Mouse (Mus musculus) CH12.LX (cell line): ENCODE results near the gene Vamp8. TPM values are rescaled to one million over a fixed set of nuclear protein-coding genes. Genes with fewer than 3 reads are reported as not detected.

ENCODE experiments used
- DNase-seq: peaks from one replicate; pipeline ENCODE4 v3.0.0-alpha.2; 2013; ENCODE audit errors: extremely low read depth
- H3K27ac ChIP-seq: 2 replicates; pipeline ENCODE4 v1.5.1; 2012; ENCODE audit warnings: low read depth, mild to moderate bottlenecking, control low read depth, moderate library complexity; ENCODE audit not compliant: insufficient read depth
- H3K27me3 ChIP-seq: replicated peaks from 2 replicates; pipeline ENCODE3; 2012; ENCODE audit warnings: inconsistent platforms
- H3K36me3 ChIP-seq, 2 experiments: replicated peaks in 1 of 2; 2 replicates each; pipeline versions ENCODE3 to v1.6.1; 2012; ENCODE audit warnings: inconsistent platforms in 1 of 2, low read length in 1 of 2, mild to moderate bottlenecking in 1 of 2, mixed read lengths in 1 of 2, moderate library complexity in 1 of 2; ENCODE audit not compliant: control insufficient read depth in 1 of 2, insufficient read depth in 1 of 2
- H3K4me1 ChIP-seq, 2 experiments: 2 replicates each; pipeline ENCODE4 v1.6.1; 2012; ENCODE audit warnings: inconsistent platforms in 1 of 2, moderate library complexity in 1 of 2; ENCODE audit not compliant: insufficient read depth in 2 of 2, control insufficient read depth in 1 of 2
- H3K4me2 ChIP-seq: 2 replicates; pipeline ENCODE4 v1.6.1; 2012; ENCODE audit warnings: low read depth, mild to moderate bottlenecking, control low read depth; ENCODE audit not compliant: poor library complexity, insufficient read depth, severe bottlenecking
- H3K4me3 ChIP-seq, 3 experiments: fragments of 150-350 bp in 1 of 3; sonication (generic) in 1 of 3; replicated peaks in 1 of 3; 2 replicates each; pipeline versions ENCODE3 to v1.5.1; 2011 to 2012; ENCODE audit warnings: low read depth in 2 of 3, low read length in 2 of 3, mild to moderate bottlenecking in 2 of 3, moderate library complexity in 2 of 3, control low read depth in 1 of 3, improper control_type of control experiment in 1 of 3, inconsistent platforms in 1 of 3, mixed read lengths in 1 of 3; ENCODE audit not compliant: poor library complexity in 1 of 3
- H3K79me2 ChIP-seq: replicated peaks from 2 replicates; pipeline ENCODE4 v1.6.1; 2012; ENCODE audit warnings: mild to moderate bottlenecking, moderate library complexity; ENCODE audit not compliant: control insufficient read depth, poor library complexity, insufficient read depth, severe bottlenecking; ENCODE audit errors: extremely low read depth
- H3K9ac ChIP-seq: 2 replicates; pipeline ENCODE4 v1.6.1; 2012; ENCODE audit warnings: low read depth, mild to moderate bottlenecking, control low read depth, moderate library complexity; ENCODE audit not compliant: insufficient read depth
- H3K9me3 ChIP-seq: replicated peaks from 2 replicates; pipeline ENCODE3; 2012; ENCODE audit warnings: low read length, inconsistent platforms, mixed read lengths
- CHD1 ChIP-seq: IDR thresholded peaks from 2 replicates; pipeline ENCODE4 v1.6.1; 2012; ENCODE audit warnings: low read depth, low read length, improper control_type of control experiment, inconsistent platforms
- CHD2 ChIP-seq: IDR thresholded peaks from 2 replicates; pipeline ENCODE4 v1.6.1; 2011; ENCODE audit warnings: low read length, improper control_type of control experiment
- CTCF ChIP-seq, 2 experiments: IDR thresholded peaks in 1 of 2; conservative IDR thresholded peaks in 1 of 2; 2 replicates each; pipeline ENCODE4 v1.5.1; 2011 to 2012; ENCODE audit warnings: low read depth in 2 of 2, low read length in 2 of 2, improper control_type of control experiment in 1 of 2, inconsistent platforms in 1 of 2, mild to moderate bottlenecking in 1 of 2, moderate library complexity in 1 of 2
- E2F4 ChIP-seq: IDR thresholded peaks from 2 replicates; pipeline ENCODE4 v1.6.1; 2011; ENCODE audit warnings: low read depth, low read length, improper control_type of control experiment; ENCODE audit not compliant: insufficient replicate concordance
- ELF1 ChIP-seq: IDR thresholded peaks from 2 replicates; pipeline ENCODE4 v1.6.1; 2014; ENCODE audit warnings: low read depth, mild to moderate bottlenecking, inconsistent platforms, low read length, improper control_type of control experiment
- ETS1 ChIP-seq: conservative IDR thresholded peaks from 2 replicates; pipeline ENCODE4 v1.6.1; 2012; ENCODE audit warnings: low read depth, mild to moderate bottlenecking, inconsistent platforms, low read length, improper control_type of control experiment, moderate library complexity
- HCFC1 ChIP-seq: IDR thresholded peaks from 2 replicates; pipeline ENCODE4 v1.6.1; 2012; ENCODE audit warnings: low read depth, mild to moderate bottlenecking, inconsistent platforms, low read length, improper control_type of control experiment
- IRF4 ChIP-seq: IDR thresholded peaks from 2 replicates; pipeline ENCODE4 v1.6.1; 2014; ENCODE audit warnings: low read depth, mild to moderate bottlenecking, inconsistent platforms, low read length, improper control_type of control experiment
- KAT2A ChIP-seq: IDR thresholded peaks from 2 replicates; pipeline ENCODE4 v1.6.1; 2012; ENCODE audit warnings: low read length, improper control_type of control experiment, inconsistent platforms; ENCODE audit not compliant: insufficient replicate concordance
- MAFK ChIP-seq: IDR thresholded peaks from 2 replicates; pipeline ENCODE4 v1.6.1; 2011; ENCODE audit warnings: low read length, improper control_type of control experiment; ENCODE audit not compliant: insufficient replicate concordance
- MAX ChIP-seq: IDR thresholded peaks from 2 replicates; pipeline ENCODE4 v1.6.1; 2011; ENCODE audit warnings: low read length, improper control_type of control experiment
- MAZ ChIP-seq: IDR thresholded peaks from 2 replicates; pipeline ENCODE4 v1.6.1; 2012; ENCODE audit warnings: low read depth, mild to moderate bottlenecking, inconsistent platforms, low read length, improper control_type of control experiment, moderate library complexity
- MEF2A ChIP-seq: IDR thresholded peaks from 2 replicates; pipeline ENCODE4 v1.6.1; 2014; ENCODE audit warnings: low read depth, mild to moderate bottlenecking, inconsistent platforms, low read length, improper control_type of control experiment, borderline replicate concordance
- MXI1 ChIP-seq: IDR thresholded peaks from 2 replicates; pipeline ENCODE4 v1.6.1; 2011; ENCODE audit warnings: mild to moderate bottlenecking, low read depth, low read length, improper control_type of control experiment
- MYC ChIP-seq: IDR thresholded peaks from 2 replicates; pipeline ENCODE4 v1.6.1; 2011; ENCODE audit warnings: low read depth, mild to moderate bottlenecking, improper control_type of control experiment, low read length
- NELFE ChIP-seq: IDR thresholded peaks from 2 replicates; pipeline ENCODE4 v1.6.1; 2011; ENCODE audit warnings: low read depth, low read length, improper control_type of control experiment
- NRF1 ChIP-seq: IDR thresholded peaks from 2 replicates; pipeline ENCODE4 v1.6.1; 2014; ENCODE audit warnings: low read depth, mild to moderate bottlenecking, inconsistent platforms, low read length, improper control_type of control experiment, moderate library complexity
- PAX5 ChIP-seq: IDR thresholded peaks from 2 replicates; pipeline ENCODE4 v1.6.1; 2012; ENCODE audit warnings: low read length, inconsistent platforms, mixed read lengths
- POLR2AphosphoS2 ChIP-seq: IDR thresholded peaks from 2 replicates; pipeline ENCODE4 v1.6.1; 2011; ENCODE audit warnings: low read depth, low read length, improper control_type of control experiment
- RAD21 ChIP-seq: IDR thresholded peaks from 2 replicates; pipeline ENCODE4 v1.6.1; 2011; ENCODE audit warnings: low read depth, mild to moderate bottlenecking, low read length, improper control_type of control experiment, moderate library complexity
- RCOR1 ChIP-seq: conservative IDR thresholded peaks from 2 replicates; pipeline ENCODE4 v1.6.1; 2012; ENCODE audit warnings: low read depth, mild to moderate bottlenecking, inconsistent platforms, low read length, improper control_type of control experiment
- SMC3 ChIP-seq: IDR thresholded peaks from 2 replicates; pipeline ENCODE4 v1.6.1; 2011; ENCODE audit warnings: low read depth, low read length, improper control_type of control experiment
- TCF12 ChIP-seq: IDR thresholded peaks from 2 replicates; pipeline ENCODE4 v1.6.1; 2014; ENCODE audit warnings: low read depth, mild to moderate bottlenecking, inconsistent platforms, low read length, improper control_type of control experiment
- UBTF ChIP-seq: IDR thresholded peaks from 2 replicates; pipeline ENCODE4 v1.6.1; 2012; ENCODE audit warnings: low read depth, mild to moderate bottlenecking, inconsistent platforms, low read length, improper control_type of control experiment, moderate library complexity
- USF1 ChIP-seq: IDR thresholded peaks from 2 replicates; pipeline ENCODE4 v1.6.1; 2014; ENCODE audit warnings: low read depth, mild to moderate bottlenecking, inconsistent platforms, low read length, improper control_type of control experiment
- USF2 ChIP-seq: conservative IDR thresholded peaks from 2 replicates; pipeline ENCODE4 v1.6.1; 2011; ENCODE audit warnings: low read depth, low read length, improper control_type of control experiment
- ZNF384 ChIP-seq: IDR thresholded peaks from 2 replicates; pipeline ENCODE4 v1.6.1; 2012; ENCODE audit warnings: low read depth, low read length, improper control_type of control experiment, inconsistent platforms
- dilution Hi-C: fragments of 300-500 bp; cut with MboI; formaldehyde crosslinking; loops from 2 replicates; pipeline ENCODE4 v1.14.3; 2020; ENCODE audit warnings: low sequenced_read_pairs; ENCODE audit not compliant: extremely low pct_unique_long_range_greater_than_20kb, extremely low pct_ligation_motif_present
- in situ Hi-C: fragments of 300-500 bp; cut with MboI; formaldehyde crosslinking; loops from 3 replicates; pipeline ENCODE4 v1.14.3; 2019; ENCODE audit warnings: low sequenced_read_pairs, low pct_ligation_motif_present, low pct_unique_long_range_greater_than_20kb, mixed read lengths
- polyA plus RNA-seq: library from polyadenylated mRNA; unstranded; fragments of >175 nt; gene quantifications from 2 replicates; pipeline ENCODE4 v1.2.1, GENCODE M21; 2012; ENCODE audit warnings: low read depth; ENCODE audit not compliant: insufficient read length
- total RNA-seq, 2 experiments: library from RNA; depleted of rRNA; stranded (reverse); fragments of 300-350 nt in 1 of 2; fragments of >200 nt in 1 of 2; gene quantifications; 2 replicates each; pipeline ENCODE4 v1.2.3; 2012 to 2014

Gene Vamp8
- total and polyA plus RNA-seq, 3 experiments, result 98.9 to 130 (median 110) TPM

- TF ChIP-seq RAD21 (no peak), USF2 (no peak), HCFC1 (no peak), SMC3 (no peak)
- peaks cover 0 to 10% of the 10 kb centered on the region in 2 experiments; a peak in 3 of 4 replicates for H3K4me1 ChIP-seq
- H3K27ac ChIP-seq, result no peak overlapping the region
- no peaks in the 10 kb centered on the region for H3K9me3 ChIP-seq
- in situ Hi-C loops (loop anchor here (25.0 kb wide), 1 partner anchor 432 kb away; no protein-coding TSS in a partner anchor), dilution Hi-C loops (no loop called here)
- no peak overlapping the region for H3K4me2 ChIP-seq
- no peaks in the 10 kb centered on the region for H3K79me2 ChIP-seq
- no peak for DNase-seq
- no peak overlapping the region for H3K9ac ChIP-seq
- no peaks in the 10 kb centered on the region for H3K27me3 ChIP-seq
- H3K4me3 ChIP-seq, result no peak overlapping the region
- H3K36me3 ChIP-seq, result no peaks in the 10 kb centered on the region
These were observed 14.9 kb upstream of the Vamp8 start for GRCm38 (mm10) chr6:72405356-72405755.

DNA sequence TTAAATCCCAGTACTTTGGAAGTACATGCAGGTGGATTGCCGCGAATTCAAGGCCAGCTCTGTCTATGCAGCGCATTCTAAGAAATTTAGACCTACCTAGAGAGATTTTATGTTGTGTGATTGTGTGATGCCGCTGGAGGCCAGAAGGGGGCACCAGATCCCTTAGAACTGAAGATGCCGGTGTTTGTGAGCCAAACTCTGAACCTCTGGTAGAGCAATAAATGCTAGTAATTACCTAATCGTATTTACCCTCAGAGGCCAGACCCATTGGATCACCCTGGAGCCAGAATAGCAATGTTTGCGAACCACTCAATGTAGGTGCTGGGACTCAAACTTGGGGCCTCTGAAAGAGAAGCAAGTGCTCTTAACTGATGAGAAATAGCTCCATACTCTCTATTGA lies 11.4 kb upstream of the Vamp8 start:
- dilution Hi-C loops (no loop called here), in situ Hi-C loops (loop anchor here (25.0 kb wide), 1 partner anchor 435 kb away; no protein-coding TSS in a partner anchor)
- H3K27me3 ChIP-seq, result no peaks in the 10 kb centered on the region
- H3K36me3 ChIP-seq, result no peaks in the 10 kb centered on the region
- no peak overlapping the region for H3K27ac ChIP-seq
- TF ChIP-seq RCOR1 (no peak), ZNF384 (no peak), USF1 (no peak), E2F4 (no peak), MAX (no peak), NELFE (no peak), RAD21 (peak; percentile 79), ETS1 (no peak), SMC3 (peak; percentile 63), CHD1 (no peak), NRF1 (no peak), MXI1 (no peak), PAX5 (no peak), TCF12 (no peak), USF2 (no peak), IRF4 (no peak), MEF2A (no peak), CHD2 (no peak), MAZ (no peak), POLR2AphosphoS2 (no peak), MYC (no peak), ELF1 (no peak), MAFK (no peak), CTCF (conservative IDR thresholded peaks at IDR 0.05 in 1 of 2, IDR thresholded peaks at IDR 0.05 in 1 of 2; ENCODE audit: low read depth in 2 of 2, low read length in 2 of 2) (peak; percentile 86 to 89), KAT2A (no peak), UBTF (no peak)
- H3K4me1 ChIP-seq, result no peaks in the 10 kb centered on the region; a peak in 1 of 4 replicates
- H3K9ac ChIP-seq, result no peak overlapping the region
- no peak overlapping the region for H3K4me3 ChIP-seq
- DNase-seq, result peak; percentile 73
- H3K79me2 ChIP-seq, result no peaks in the 10 kb centered on the region
- H3K9me3 ChIP-seq, result no peaks in the 10 kb centered on the region
- H3K4me2 ChIP-seq, result peak overlapping the region; percentile 78; the same call in 1 of the 2 replicates
